Mouse (Mus musculus) ES-Bruce4 (cell line): Measurements from ENCODE around the gene Cryaa. TPM values are rescaled to one million over a fixed set of nuclear protein-coding genes. Genes with fewer than 3 reads are reported as not detected.
A peak's percentile ranks its signal among the peaks of the same experiment; 100 is the strongest.

ENCODE experiments used
- H3K27ac ChIP-seq: 2 replicates; pipeline ENCODE4 v1.5.1; 2012; ENCODE audit warnings: low read length, inconsistent platforms; ENCODE audit not compliant: insufficient read depth
- H3K27me3 ChIP-seq: 2 replicates; pipeline ENCODE4 v1.6.1; 2012; ENCODE audit warnings: mild to moderate bottlenecking, low read length, inconsistent platforms; ENCODE audit not compliant: control insufficient read depth, poor library complexity, insufficient read depth, severe bottlenecking
- H3K36me3 ChIP-seq: 2 replicates; pipeline ENCODE4 v1.6.1; 2012; ENCODE audit warnings: inconsistent platforms, mild to moderate bottlenecking, low read length, moderate library complexity; ENCODE audit not compliant: control insufficient read depth, poor library complexity, insufficient read depth, severe bottlenecking
- H3K4me1 ChIP-seq: one replicate; pipeline ENCODE4 v1.8.1; 2011; ENCODE audit warnings: low read length; ENCODE audit not compliant: control insufficient read depth, insufficient read depth
- H3K4me3 ChIP-seq: 2 replicates; pipeline ENCODE4 v1.5.1; 2011; ENCODE audit warnings: low read depth, mild to moderate bottlenecking, low read length
- H3K9ac ChIP-seq: 2 replicates; pipeline ENCODE4 v1.6.1; 2012; ENCODE audit warnings: low read depth, mild to moderate bottlenecking, inconsistent platforms; ENCODE audit not compliant: poor library complexity, severe bottlenecking
- H3K9me3 ChIP-seq: replicated peaks from 2 replicates; pipeline ENCODE4 v1.6.1; 2012; ENCODE audit warnings: mild to moderate bottlenecking, low read length, inconsistent platforms; ENCODE audit not compliant: control insufficient read depth, poor library complexity, insufficient read depth, severe bottlenecking
- CTCF ChIP-seq: IDR thresholded peaks from one replicate; pipeline ENCODE4 v1.8.1; 2011; ENCODE audit warnings: low read depth, low read length
- EP300 ChIP-seq: IDR thresholded peaks from 2 replicates; pipeline ENCODE4 v1.6.1; 2011; ENCODE audit warnings: low read depth, low read length; ENCODE audit not compliant: insufficient read depth
- POLR2A ChIP-seq: IDR thresholded peaks from one replicate; pipeline ENCODE4 v1.8.1; 2011; ENCODE audit warnings: low read length; ENCODE audit not compliant: insufficient read depth
- polyA plus RNA-seq: library from polyadenylated mRNA; stranded (reverse); fragments of >200 nt; gene quantifications from 2 replicates; pipeline ENCODE4 v1.2.4, GENCODE M21; 2011; ENCODE audit warnings: low read depth; ENCODE audit not compliant: missing spikeins, insufficient read depth, insufficient read length

Gene Cryaa
- polyA plus RNA-seq, 1 experiment, result not detected

DNA sequence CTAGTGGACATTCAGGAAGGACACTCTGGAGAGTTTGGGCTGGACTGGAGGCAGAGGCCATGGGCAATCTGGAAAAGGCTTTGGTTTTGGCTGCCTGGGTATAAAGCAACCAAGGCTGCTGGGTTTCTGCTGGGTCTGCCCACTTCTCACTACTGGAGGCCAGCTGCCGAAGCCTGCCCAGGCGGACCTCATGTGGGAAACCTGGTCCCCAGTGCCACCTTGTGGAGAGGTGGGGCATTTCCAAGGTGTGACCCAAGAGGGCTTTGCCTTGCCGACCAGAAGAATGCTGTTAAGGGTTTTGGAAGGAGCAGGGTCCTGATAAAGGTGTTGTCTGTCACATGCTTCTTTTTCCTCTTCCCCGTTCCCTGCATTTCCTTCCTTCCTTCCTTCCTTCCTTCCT is 12.8 kb upstream of the Cryaa start:
- Histone ChIP-seq H3K9ac (no peak overlapping the region), H3K27ac (no peak overlapping the region), H3K4me3 (no peak overlapping the region), H3K9me3 (no peaks in the 10 kb centered on the region), H3K4me1 (no peaks in the 10 kb centered on the region), H3K27me3 (no peaks in the 10 kb centered on the region), H3K36me3 (no peaks in the 10 kb centered on the region)
- no peak for TF ChIP-seq POLR2A
- peak; percentile 95 for TF ChIP-seq CTCF
- TF ChIP-seq EP300, result 0 out of 2 replicates have a peak, but pooled peaks have one; percentile 31

DNA sequence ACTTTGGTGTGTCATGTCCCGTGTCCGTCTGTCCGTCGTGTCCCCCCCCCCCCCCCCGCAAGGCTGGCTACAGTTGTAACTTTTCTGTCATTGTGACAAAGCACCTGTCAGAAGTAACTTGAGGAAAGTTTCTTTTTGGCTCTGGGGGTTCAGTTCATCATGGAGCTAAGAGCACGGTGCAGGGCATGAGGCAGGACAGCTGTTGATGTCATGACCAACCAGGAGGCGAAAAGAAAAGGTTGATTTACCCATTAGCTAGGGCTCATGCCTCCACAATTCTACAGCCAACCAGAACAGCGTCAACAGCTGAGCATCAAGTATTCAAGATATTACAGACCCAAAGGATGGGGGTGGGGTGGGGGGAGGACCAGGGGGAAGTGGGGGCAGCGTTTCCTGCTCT is 9.3 kb upstream of the Cryaa start:
- H3K4me3 ChIP-seq, result no peak overlapping the region
- H3K27ac ChIP-seq, result no peak overlapping the region
- TF ChIP-seq CTCF (no peak), EP300 (no peak), POLR2A (no peak)
- no peak overlapping the region for H3K9ac ChIP-seq
- H3K27me3 ChIP-seq, result no peaks in the 10 kb centered on the region
- H3K4me1 ChIP-seq, result no peaks in the 10 kb centered on the region
- no peaks in the 10 kb centered on the region for H3K36me3 ChIP-seq
- H3K9me3 ChIP-seq, result no peaks in the 10 kb centered on the region

DNA sequence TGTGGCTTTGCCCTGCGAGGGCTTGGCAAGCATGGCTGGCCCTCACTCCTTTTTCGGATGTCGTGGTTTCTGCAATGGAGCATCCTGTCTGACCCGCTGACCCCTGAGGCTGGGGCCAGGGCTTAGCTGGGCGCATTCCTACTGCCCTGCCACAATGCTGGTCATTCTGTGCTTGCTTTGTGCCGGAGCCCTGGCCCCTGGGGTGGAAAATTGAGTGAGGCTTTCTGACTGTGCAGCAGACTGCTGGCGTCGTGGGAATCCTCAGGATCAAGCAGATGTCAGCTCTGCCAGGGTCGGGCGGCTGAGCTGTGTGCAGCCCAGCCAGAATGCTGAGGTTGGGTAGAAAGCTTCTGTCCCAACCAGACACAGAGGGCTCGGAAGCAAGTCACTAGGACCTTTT is 7.4 kb upstream of the Cryaa start:
- Histone ChIP-seq H3K27me3 (no peaks in the 10 kb centered on the region), H3K27ac (no peak overlapping the region), H3K9ac (no peak overlapping the region), H3K4me3 (no peak overlapping the region), H3K36me3 (no peaks in the 10 kb centered on the region), H3K9me3 (no peaks in the 10 kb centered on the region), H3K4me1 (no peaks in the 10 kb centered on the region)
- TF ChIP-seq CTCF (no peak), POLR2A (no peak), EP300 (no peak)

DNA sequence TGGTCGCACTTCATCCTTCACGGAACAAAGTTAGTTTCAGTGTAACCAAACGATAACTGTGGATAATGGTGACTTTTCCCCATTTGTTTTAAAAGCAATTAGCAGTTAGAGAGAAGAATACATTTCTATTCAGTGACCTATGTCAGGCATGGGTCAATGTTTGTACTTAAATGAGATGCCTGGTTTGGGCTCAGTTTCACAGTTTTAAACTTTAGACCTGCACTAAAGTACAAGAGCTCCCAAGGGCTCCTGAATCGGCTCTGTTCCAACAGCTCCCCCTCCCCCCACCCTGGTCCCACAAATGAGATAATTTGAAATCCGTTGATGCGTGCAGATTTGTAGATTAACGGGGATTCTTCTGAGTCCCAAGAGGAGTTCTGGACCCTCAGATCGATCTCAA is 5.9 kb upstream of the Cryaa start:
- TF ChIP-seq CTCF, result no peak
- no peak for TF ChIP-seq EP300
- TF ChIP-seq POLR2A, result no peak
- Histone ChIP-seq H3K9ac (no peak overlapping the region), H3K4me1 (no peaks in the 10 kb centered on the region), H3K4me3 (no peak overlapping the region), H3K9me3 (no peaks in the 10 kb centered on the region), H3K27me3 (no peaks in the 10 kb centered on the region), H3K36me3 (no peaks in the 10 kb centered on the region), H3K27ac (no peak overlapping the region)

DNA sequence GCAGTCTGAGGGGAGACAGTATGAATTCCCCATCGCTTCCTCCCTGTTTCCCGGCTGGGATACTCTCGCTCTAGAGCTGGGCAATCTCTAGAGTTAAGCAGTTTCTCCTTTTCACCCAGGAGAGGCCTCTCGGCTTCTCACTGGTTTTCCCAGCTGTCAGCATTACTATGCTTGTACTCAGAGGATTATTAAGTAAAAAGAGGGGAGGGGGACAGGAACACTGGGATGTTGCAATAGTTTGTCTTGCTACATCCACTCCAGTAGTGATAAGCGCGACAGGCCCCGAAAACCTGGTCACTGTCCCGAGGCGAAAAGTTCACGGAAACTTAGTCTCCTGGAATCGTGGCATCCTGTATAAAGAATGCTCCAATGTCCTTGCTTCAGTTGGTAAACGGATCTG is 5.3 kb upstream of the Cryaa start:
- H3K4me3 ChIP-seq, result no peak overlapping the region
- no peaks in the 10 kb centered on the region for H3K4me1 ChIP-seq
- H3K27ac ChIP-seq, result no peak overlapping the region
- H3K27me3 ChIP-seq, result no peaks in the 10 kb centered on the region
- no peak overlapping the region for H3K9ac ChIP-seq
- H3K9me3 ChIP-seq, result no peaks in the 10 kb centered on the region
- TF ChIP-seq EP300 (no peak), POLR2A (no peak), CTCF (no peak)
- no peaks in the 10 kb centered on the region for H3K36me3 ChIP-seq

DNA sequence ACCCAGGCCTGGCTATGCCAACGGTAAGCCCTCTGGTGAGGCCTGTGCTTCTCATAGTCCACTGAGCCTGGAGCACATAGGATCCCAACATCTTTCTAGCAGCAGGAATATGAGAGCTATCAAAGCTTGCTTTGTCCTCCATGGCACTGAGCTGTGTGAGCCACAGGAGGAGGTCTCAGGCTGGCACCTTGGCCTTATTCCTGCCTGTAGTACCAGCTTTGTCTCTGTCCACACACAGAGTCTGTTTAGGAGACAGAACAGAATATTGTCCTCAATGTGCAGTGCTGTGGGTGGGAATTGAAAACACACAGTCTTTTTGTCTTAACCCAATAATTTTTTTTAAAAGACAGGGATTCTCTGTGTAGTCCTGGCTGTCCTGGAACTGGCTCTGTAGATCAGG is 3.2 kb upstream of the Cryaa start:
- Histone ChIP-seq H3K36me3 (no peaks in the 10 kb centered on the region), H3K4me3 (no peak overlapping the region), H3K9me3 (no peaks in the 10 kb centered on the region), H3K4me1 (no peaks in the 10 kb centered on the region), H3K9ac (no peak overlapping the region), H3K27ac (no peak overlapping the region), H3K27me3 (no peaks in the 10 kb centered on the region)
- TF ChIP-seq CTCF (no peak), POLR2A (no peak), EP300 (no peak)
